Mouse (Mus musculus): ENCODE data around the gene Gm9495. TPM values are rescaled to one million over a fixed set of nuclear protein-coding genes. Genes with fewer than 3 reads are reported as not detected.

Gene Gm9495
- not detected for polyA plus RNA-seq (2017; shearing (Covaris generic))

DNA sequence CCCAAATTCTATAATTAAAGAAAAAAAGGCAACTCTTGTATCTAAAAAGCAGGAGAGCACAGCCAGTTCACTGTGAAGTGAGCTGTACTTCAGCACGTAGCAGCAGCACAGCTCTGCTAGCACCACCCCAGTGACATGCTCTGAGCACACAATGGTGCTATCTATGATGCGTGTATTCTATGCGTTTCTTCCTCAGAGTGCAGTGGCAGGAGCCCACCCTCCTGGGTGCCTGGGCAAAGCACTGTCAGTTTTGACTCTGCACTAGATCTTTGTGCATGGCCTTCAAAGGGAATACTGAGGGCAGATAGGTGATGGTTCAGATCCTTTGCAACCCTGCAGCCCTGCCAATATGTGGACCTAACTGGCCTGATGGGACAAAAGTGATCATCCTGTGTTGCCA lies at the start of gene Gm9495:
Gm9495 (minus strand) TSS at position 101 of the 400 bp plus-strand sequence.

Other genes starting within 250 kb of the Gm9495 start
- 28.6 TPM for gene Zfp930, start 244.5 kb downstream of the Gm9495 start, polyA plus RNA-seq (2017; shearing (Covaris generic))
- gene D130040H23Rik, start 182.5 kb downstream of the Gm9495 start, polyA plus RNA-seq (2017; shearing (Covaris generic)) = 24.2 TPM
- not detected for gene Gm7697, start 69.4 kb upstream of the Gm9495 start, polyA plus RNA-seq (2017; shearing (Covaris generic))
- 35.0 TPM for gene Zfp868, start 172.0 kb upstream of the Gm9495 start, polyA plus RNA-seq (2017; shearing (Covaris generic))
- 0.89 TPM for gene Zfp964, start 200.9 kb upstream of the Gm9495 start, polyA plus RNA-seq (2017; shearing (Covaris generic))

Measured in CD4-positive, CD25-positive, alpha-beta regulatory T cell, adult 9 weeks (primary cell).